Mouse (Mus musculus): Measurements from ENCODE around the gene Kctd10. TPM values are rescaled to one million over a fixed set of nuclear protein-coding genes. Genes with fewer than 3 reads are reported as not detected.

Gene Kctd10
- polyA plus RNA-seq (2012; rRNA removed) = 64.4 and 76.5 TPM in 2 replicates

DNA sequence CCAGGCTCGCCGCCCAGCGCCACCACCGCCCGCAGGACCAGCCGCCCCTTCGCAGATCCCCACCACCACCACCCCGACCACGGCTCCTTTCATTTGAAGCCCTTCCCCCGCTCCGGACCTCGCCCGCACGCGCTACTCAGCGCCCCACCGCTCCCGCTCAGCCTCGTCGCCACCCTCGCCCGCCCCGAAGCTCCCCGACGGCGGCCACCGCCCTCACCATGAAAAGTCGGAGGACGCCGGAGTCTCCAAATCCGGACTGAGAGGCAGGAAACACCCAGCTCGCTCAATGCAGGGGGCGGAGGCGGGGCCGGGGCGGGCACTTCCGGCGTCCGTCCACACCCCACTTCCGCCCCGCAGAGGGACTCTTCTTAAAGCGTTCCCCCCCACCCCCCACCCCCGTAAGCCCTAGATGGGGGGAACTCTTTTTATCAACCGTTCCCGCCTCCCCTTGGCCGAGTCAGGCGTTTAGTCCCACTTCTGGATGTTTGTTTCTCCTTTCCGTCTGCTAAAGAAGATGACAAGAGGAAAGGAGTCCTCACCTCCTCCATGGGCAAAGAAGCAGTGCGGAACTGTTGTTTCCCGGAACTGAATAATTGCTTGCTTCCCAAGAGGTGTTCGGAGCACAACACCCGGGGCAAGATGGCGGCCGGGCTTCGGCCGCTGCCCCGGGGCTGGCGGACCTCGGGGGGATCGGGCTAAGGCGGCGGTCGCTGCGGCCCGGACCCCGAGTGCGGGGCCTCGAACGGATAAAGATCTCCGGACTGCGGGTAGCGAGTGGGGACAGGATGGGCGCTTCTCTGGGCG is at the start of gene Kctd10, which contains the start of gene Ube3b:
Gene Kctd10 (minus strand): TSS at position 300 of the 804 bp plus-strand sequence.
Gene Ube3b (plus strand): TSS at position 399 of the 804 bp plus-strand sequence.
- WGBS = under 1% methylated on average over 74 of the region's 74 CpGs
- Histone ChIP-seq H3K4me3 (ENCODE audit: extremely low read depth, insufficient read depth, insufficient read length) (peak within 1 kb of the TSS; percentile 89), H3K27me3 (ENCODE audit: control insufficient read depth, insufficient read depth, low read length) (no peaks in the 10 kb centered on the region), H3K27ac (ENCODE audit: insufficient read depth, low read length) (peak within 1 kb of the TSS; percentile 90), H3K36me3 (ENCODE audit: control insufficient read depth, insufficient read depth, low read length) (peaks cover 6% of the 10 kb centered on the region), H3K4me1 (ENCODE audit: control insufficient read depth, insufficient read depth, insufficient read length) (peaks cover 18% of the 10 kb centered on the region; the same call in 1 of the 2 replicates)
- TF ChIP-seq CTCF (IDR thresholded peaks at IDR 0.05; ENCODE audit: extremely low read depth, insufficient read depth, insufficient read length, insufficient replicate concordance) (no peak), POLR2A (IDR thresholded peaks at IDR 0.05; ENCODE audit: low read depth, low read length) (peak; percentile 56)
- peak; percentile 74 to 92 for DNase-seq (ENCODE audit: low read depth in 1 of 2, low spot score in 2 of 2)

DNA sequence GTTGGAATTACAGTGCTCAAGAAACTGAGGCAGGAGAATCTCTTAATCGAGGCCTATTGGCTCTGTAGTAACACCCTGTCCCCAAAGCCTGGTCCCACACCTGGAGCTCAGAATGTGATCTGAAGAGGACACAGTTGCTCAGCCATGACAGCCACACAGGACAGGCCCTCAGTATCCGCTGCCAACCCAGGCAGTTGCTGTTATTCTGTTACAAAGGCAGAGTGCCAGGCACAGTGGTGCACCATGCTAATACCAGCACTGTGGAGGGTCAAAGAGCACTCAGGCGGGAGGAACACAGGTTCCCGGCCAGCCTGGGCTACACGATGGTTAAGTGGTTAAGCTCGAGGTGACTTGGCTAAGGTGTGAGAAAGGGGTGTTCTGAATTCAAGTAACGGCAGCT is 49.5 kb upstream of the Kctd10 start:
- 77% methylated on average over 7 of the region's 7 CpGs for WGBS
- Histone ChIP-seq H3K27ac (ENCODE audit: insufficient read depth, low read length) (no peak overlapping the region), H3K27me3 (ENCODE audit: control insufficient read depth, insufficient read depth, low read length) (no peaks in the 10 kb centered on the region), H3K36me3 (ENCODE audit: control insufficient read depth, insufficient read depth, low read length) (peaks cover under 1% of the 10 kb centered on the region; the same call in 1 of the 2 replicates), H3K4me3 (ENCODE audit: extremely low read depth, insufficient read depth, insufficient read length) (no peak overlapping the region), H3K4me1 (ENCODE audit: control insufficient read depth, insufficient read depth, insufficient read length) (no peaks in the 10 kb centered on the region)
- no peak for DNase-seq (ENCODE audit: low read depth in 1 of 2, low spot score in 2 of 2)
- no peak for TF ChIP-seq POLR2A (IDR thresholded peaks at IDR 0.05; ENCODE audit: low read depth, low read length)
- TF ChIP-seq CTCF (IDR thresholded peaks at IDR 0.05; ENCODE audit: extremely low read depth, insufficient read depth, insufficient read length, insufficient replicate concordance) = no peak

DNA sequence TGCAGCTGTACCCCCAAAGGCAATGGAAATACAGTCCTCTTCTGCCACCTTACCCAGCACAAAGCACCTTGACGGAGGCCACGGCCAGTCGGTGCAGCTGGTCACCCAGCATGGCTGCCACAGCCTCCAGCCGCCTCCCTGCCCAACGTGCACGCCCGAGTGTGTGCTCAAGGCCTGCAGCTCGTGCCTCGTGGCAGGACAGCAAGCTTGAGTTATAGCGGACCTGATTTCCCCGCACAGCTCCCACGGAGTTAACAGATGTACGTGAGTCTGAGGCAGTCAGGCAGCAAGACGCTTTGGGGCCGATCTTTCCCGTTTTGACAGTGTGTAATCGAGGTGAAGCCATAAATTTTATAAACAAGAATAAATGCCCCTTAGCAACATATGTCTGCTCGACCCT is 48.3 kb upstream of the Kctd10 start:
- TF ChIP-seq POLR2A (IDR thresholded peaks at IDR 0.05; ENCODE audit: low read depth, low read length) = no peak
- no peak for TF ChIP-seq CTCF (IDR thresholded peaks at IDR 0.05; ENCODE audit: extremely low read depth, insufficient read depth, insufficient read length, insufficient replicate concordance)
- no peaks in the 10 kb centered on the region for H3K36me3 ChIP-seq (ENCODE audit: control insufficient read depth, insufficient read depth, low read length)
- no peak for DNase-seq (ENCODE audit: low read depth in 1 of 2, low spot score in 2 of 2)
- no peak overlapping the region for H3K4me3 ChIP-seq (ENCODE audit: extremely low read depth, insufficient read depth, insufficient read length)
- H3K27ac ChIP-seq (ENCODE audit: insufficient read depth, low read length) = no peak overlapping the region
- no peaks in the 10 kb centered on the region for H3K27me3 ChIP-seq (ENCODE audit: control insufficient read depth, insufficient read depth, low read length)
- no peaks in the 10 kb centered on the region for H3K4me1 ChIP-seq (ENCODE audit: control insufficient read depth, insufficient read depth, insufficient read length)
- WGBS = 80% methylated on average over 18 of the region's 18 CpGs

DNA sequence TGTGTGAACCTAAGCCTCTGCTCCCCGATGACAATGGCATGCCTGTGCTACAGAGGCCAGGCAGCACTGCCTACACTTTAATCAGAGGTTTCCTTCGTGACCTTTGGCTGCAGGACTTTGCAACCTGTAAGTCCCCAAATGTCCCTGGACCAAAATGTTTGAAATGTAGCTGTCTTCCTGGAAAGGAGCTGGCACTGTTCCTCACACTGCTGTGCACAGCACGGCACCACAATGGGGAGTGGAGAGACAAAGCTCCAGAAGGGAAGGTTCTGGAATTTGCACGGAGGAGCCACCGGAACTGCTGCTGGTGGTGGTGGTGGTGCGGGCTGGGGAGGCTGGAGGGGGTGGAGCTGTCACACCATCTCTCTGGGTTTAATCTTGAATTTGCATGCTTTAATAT is 46.4 kb upstream of the Kctd10 start:
- H3K4me3 ChIP-seq (ENCODE audit: extremely low read depth, insufficient read depth, insufficient read length) = no peak overlapping the region
- DNase-seq (ENCODE audit: low read depth in 1 of 2, low spot score in 2 of 2) = no peak
- H3K36me3 ChIP-seq (ENCODE audit: control insufficient read depth, insufficient read depth, low read length) = no peaks in the 10 kb centered on the region
- no peaks in the 10 kb centered on the region for H3K27me3 ChIP-seq (ENCODE audit: control insufficient read depth, insufficient read depth, low read length)
- H3K4me1 ChIP-seq (ENCODE audit: control insufficient read depth, insufficient read depth, insufficient read length) = no peaks in the 10 kb centered on the region
- WGBS = 84% methylated on average over 6 of the region's 6 CpGs
- TF ChIP-seq CTCF (IDR thresholded peaks at IDR 0.05; ENCODE audit: extremely low read depth, insufficient read depth, insufficient read length, insufficient replicate concordance) (no peak), POLR2A (IDR thresholded peaks at IDR 0.05; ENCODE audit: low read depth, low read length) (no peak)
- H3K27ac ChIP-seq (ENCODE audit: insufficient read depth, low read length) = no peak overlapping the region

DNA sequence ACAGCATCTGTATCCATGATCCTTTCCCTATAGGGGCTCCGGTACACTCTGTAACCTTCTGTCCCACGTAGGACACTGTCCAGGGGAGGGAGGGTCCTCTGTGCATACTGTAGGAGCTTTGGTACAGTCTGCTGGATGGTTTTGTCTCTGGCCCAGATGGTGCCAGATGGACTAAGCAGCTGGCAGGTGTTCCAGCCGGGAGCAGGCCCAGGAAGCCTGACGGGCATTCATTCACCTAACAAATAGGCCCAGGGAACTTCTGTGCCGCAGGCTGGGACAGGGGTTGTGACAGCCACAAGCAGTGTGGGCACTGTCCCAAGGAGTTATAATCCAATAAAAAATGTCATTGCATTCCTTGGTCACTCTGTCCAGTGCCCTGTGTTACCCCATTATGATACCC is 43.7 kb upstream of the Kctd10 start:
- H3K27ac ChIP-seq (ENCODE audit: insufficient read depth, low read length) = no peak overlapping the region
- DNase-seq (ENCODE audit: low read depth in 1 of 2, low spot score in 2 of 2) = no peak
- H3K4me3 ChIP-seq (ENCODE audit: extremely low read depth, insufficient read depth, insufficient read length) = no peak overlapping the region
- WGBS = 91% methylated on average over 5 of the region's 5 CpGs
- no peaks in the 10 kb centered on the region for H3K27me3 ChIP-seq (ENCODE audit: control insufficient read depth, insufficient read depth, low read length)
- TF ChIP-seq POLR2A (IDR thresholded peaks at IDR 0.05; ENCODE audit: low read depth, low read length) = no peak
- no peak for TF ChIP-seq CTCF (IDR thresholded peaks at IDR 0.05; ENCODE audit: extremely low read depth, insufficient read depth, insufficient read length, insufficient replicate concordance)
- H3K36me3 ChIP-seq (ENCODE audit: control insufficient read depth, insufficient read depth, low read length) = peaks cover 11% of the 10 kb centered on the region
- H3K4me1 ChIP-seq (ENCODE audit: control insufficient read depth, insufficient read depth, insufficient read length) = no peaks in the 10 kb centered on the region

DNA sequence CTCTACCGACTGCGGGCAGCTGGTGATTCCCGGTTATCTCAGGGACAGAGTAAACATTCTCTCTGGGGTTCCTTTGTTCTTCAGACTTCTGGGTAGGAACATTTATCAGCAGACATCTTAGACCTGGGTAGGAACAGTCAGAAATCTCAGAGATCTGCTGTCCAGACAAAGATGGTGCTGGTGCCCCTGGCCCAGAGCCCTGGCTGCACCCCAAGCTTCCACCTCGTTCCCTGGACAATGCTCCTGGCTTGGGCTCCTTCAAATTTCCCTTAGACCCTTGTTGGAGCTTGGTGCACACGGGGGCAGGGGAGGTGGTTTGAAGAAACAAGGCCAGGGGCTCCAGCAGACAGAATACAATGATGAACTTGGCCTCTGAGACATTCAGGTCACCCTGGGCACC is 42.3 kb upstream of the Kctd10 start:
- Histone ChIP-seq H3K4me3 (ENCODE audit: extremely low read depth, insufficient read depth, insufficient read length) (no peak overlapping the region), H3K27ac (ENCODE audit: insufficient read depth, low read length) (no peak overlapping the region), H3K4me1 (ENCODE audit: control insufficient read depth, insufficient read depth, insufficient read length) (no peaks in the 10 kb centered on the region), H3K27me3 (ENCODE audit: control insufficient read depth, insufficient read depth, low read length) (no peaks in the 10 kb centered on the region), H3K36me3 (ENCODE audit: control insufficient read depth, insufficient read depth, low read length) (peaks cover 17% of the 10 kb centered on the region)
- WGBS = 66% methylated on average over 5 of the region's 5 CpGs
- TF ChIP-seq CTCF (IDR thresholded peaks at IDR 0.05; ENCODE audit: extremely low read depth, insufficient read depth, insufficient read length, insufficient replicate concordance) = no peak
- TF ChIP-seq POLR2A (IDR thresholded peaks at IDR 0.05; ENCODE audit: low read depth, low read length) = no peak
- DNase-seq (ENCODE audit: low read depth in 1 of 2, low spot score in 2 of 2) = no peak
